Mouse (Mus musculus) lung, embryonic 15.5 days (tissue): ENCODE measurements around the gene Mgat5. TPM values are rescaled to one million over a fixed set of nuclear protein-coding genes. Genes with fewer than 3 reads are reported as not detected.

Source experiments
- ATAC-seq: fragments of 200-750 bp; cut with Nextera tagmentation; 2 replicates; pipeline ENCODE4 v1.8.0; 2017; ENCODE audit warnings: moderate number of reproducible peaks, borderline replicate concordance; ENCODE audit not compliant: low FRiP score, low TSS enrichment; ENCODE audit errors: extremely low read depth
- H3K27ac ChIP-seq: fragments of 300-500 bp; sonication (generic); 2 replicates; pipeline ENCODE4 v1.5.1; 2015; ENCODE audit warnings: moderate library complexity, mild to moderate bottlenecking, inconsistent platforms
- H3K27me3 ChIP-seq: fragments of 300-500 bp; sonication (generic); 2 replicates; pipeline ENCODE4 v1.6.1; 2015; ENCODE audit warnings: inconsistent platforms
- H3K36me3 ChIP-seq: fragments of 300-500 bp; sonication (generic); 2 replicates; pipeline ENCODE4 v1.6.1; 2015; ENCODE audit warnings: inconsistent platforms
- H3K4me1 ChIP-seq: fragments of 300-500 bp; sonication (generic); 2 replicates; pipeline ENCODE4 v1.6.1; 2015; ENCODE audit warnings: inconsistent platforms
- H3K4me2 ChIP-seq: fragments of 300-500 bp; sonication (generic); 2 replicates; pipeline ENCODE4 v1.6.1; 2015; ENCODE audit warnings: inconsistent platforms, mild to moderate bottlenecking, moderate library complexity
- H3K4me3 ChIP-seq: fragments of 300-500 bp; sonication (generic); 2 replicates; pipeline ENCODE4 v1.5.1; 2015; ENCODE audit warnings: mild to moderate bottlenecking, inconsistent platforms
- H3K9ac ChIP-seq: fragments of 300-500 bp; sonication (generic); 2 replicates; pipeline ENCODE4 v1.6.1; 2015; ENCODE audit warnings: inconsistent platforms
- H3K9me3 ChIP-seq: fragments of 300-500 bp; sonication (generic); 2 replicates; pipeline ENCODE4 v1.6.1; 2016; ENCODE audit warnings: inconsistent platforms
- WGBS: fragments of 180-500 bp; shearing (Covaris S2); methylation state at CpG from one replicate; pipeline ENCODE4 v1.1.7; 2015; 5-methylcytosine and 5-hydroxymethylcytosine counted together
- polyA plus RNA-seq: library from polyadenylated mRNA; unstranded; fragments of >200 nt; fragmentation: Nextera tagmentation; extraction: Ambion mirVana; gene quantifications from 2 replicates; pipeline ENCODE4 v1.2.1, GENCODE M21; 2015

Mgat5 gene
- polyA plus RNA-seq, 1 experiment from 2014 or later, result 4.1 TPM

DNA sequence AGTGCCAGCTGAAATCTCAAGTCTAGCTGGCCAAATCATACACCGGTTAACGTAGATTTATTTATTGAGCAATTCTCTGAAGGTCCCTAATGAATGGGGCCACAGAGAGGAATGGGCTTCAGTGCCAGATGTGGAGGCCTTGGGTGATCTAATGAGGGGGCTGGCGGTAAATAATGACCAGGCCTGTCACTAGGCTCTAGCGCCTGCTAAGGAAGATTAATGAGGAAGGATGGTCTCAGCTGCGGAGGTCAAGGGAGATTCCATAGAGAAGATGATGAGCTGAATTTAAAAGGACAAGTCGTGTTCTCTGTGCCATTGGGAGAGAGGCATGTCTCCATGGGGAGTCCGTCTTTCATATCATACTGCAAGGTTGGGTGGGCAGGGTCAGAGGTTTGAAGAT lies 178.3 kb downstream of the Mgat5 start:
- WGBS, result 80% methylated on average over 7 of the region's 7 CpGs
- ATAC-seq, result no peak
- H3K27ac ChIP-seq, result no peak overlapping the region
- H3K4me3 ChIP-seq, result no peak overlapping the region
- H3K9ac ChIP-seq, result no peak overlapping the region
- H3K36me3 ChIP-seq, result no peaks in the 10 kb centered on the region
- no peaks in the 10 kb centered on the region for H3K9me3 ChIP-seq
- H3K4me1 ChIP-seq, result no peaks in the 10 kb centered on the region
- no peak overlapping the region for H3K4me2 ChIP-seq
- H3K27me3 ChIP-seq, result no peaks in the 10 kb centered on the region

DNA sequence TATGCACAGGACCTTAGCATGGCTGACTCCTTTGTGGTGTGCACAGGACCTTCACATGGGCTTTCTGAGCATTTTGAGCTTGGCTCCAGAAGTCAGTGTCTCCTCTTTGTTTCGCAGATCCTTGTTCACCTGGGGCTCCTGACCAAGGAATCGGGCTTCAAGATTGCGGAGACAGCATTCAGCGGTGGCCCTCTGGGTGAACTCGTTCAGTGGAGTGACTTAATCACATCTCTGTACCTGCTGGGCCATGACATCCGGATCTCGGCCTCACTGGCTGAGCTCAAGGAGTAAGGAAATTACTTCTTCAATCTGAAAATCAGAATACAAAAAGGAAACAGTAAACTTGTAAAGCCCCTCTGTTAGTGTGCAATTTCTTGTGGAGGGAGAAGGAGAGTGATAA lies 182.4 kb downstream of the Mgat5 start:
- H3K4me2 ChIP-seq, result no peak overlapping the region
- no peaks in the 10 kb centered on the region for H3K4me1 ChIP-seq
- no peaks in the 10 kb centered on the region for H3K27me3 ChIP-seq
- 80% methylated on average over 7 of the region's 7 CpGs for WGBS
- peaks cover 11% of the 10 kb centered on the region; the same call in 1 of the 2 replicates for H3K36me3 ChIP-seq
- ATAC-seq, result no peak
- H3K27ac ChIP-seq, result no peak overlapping the region
- H3K4me3 ChIP-seq, result no peak overlapping the region
- no peak overlapping the region for H3K9ac ChIP-seq
- H3K9me3 ChIP-seq, result no peaks in the 10 kb centered on the region

DNA sequence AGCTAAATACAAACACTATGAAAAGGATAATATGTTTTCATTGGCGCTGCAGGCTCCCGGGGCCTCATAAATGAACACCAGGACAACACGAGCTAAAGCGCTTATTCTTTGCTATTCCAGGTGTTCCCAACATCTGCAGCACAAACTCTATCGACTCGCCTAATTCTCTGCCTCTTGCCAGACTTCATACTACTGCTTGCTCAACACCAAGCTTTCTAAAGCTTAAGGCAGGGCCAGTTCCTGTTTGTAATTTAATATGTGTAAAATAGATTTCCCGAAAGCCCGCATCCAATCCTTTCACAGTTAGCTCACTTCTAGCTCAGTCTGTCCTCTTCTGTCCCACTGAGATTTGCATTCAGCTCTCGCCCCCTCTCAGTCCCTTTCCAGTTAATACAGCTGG lies 182.8 kb downstream of the Mgat5 start:
- Histone ChIP-seq H3K27ac (no peak overlapping the region), H3K36me3 (peaks cover 11% of the 10 kb centered on the region; the same call in 1 of the 2 replicates), H3K9ac (no peak overlapping the region), H3K4me1 (no peaks in the 10 kb centered on the region), H3K27me3 (no peaks in the 10 kb centered on the region), H3K4me3 (no peak overlapping the region), H3K9me3 (no peaks in the 10 kb centered on the region), H3K4me2 (no peak overlapping the region)
- 85% methylated on average over 9 of the region's 9 CpGs for WGBS
- ATAC-seq, result no peak

DNA sequence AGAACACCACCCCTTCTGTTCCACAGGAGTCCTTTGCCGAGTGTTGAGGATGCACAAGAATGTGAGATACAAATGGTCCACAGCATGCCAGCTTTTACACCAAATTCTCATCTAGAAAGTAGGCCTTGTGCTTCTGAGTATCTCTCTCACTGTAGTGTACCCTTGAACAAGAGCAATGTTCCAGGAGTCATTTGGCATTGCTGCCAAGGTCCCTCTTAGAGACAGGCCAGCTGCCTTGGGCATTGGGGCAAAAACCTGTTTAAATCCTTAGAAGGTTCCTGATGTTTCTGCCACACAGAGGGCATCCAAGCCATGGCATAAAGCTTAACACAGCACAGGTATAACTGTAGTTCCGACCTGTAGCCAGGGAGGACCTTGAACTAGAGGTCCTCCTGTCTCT lies 189.9 kb downstream of the Mgat5 start:
- H3K9ac ChIP-seq, result no peak overlapping the region
- H3K27me3 ChIP-seq, result no peaks in the 10 kb centered on the region
- H3K36me3 ChIP-seq, result peaks cover 11% of the 10 kb centered on the region; the same call in 1 of the 2 replicates
- no peak overlapping the region for H3K4me3 ChIP-seq
- no peak for ATAC-seq
- WGBS, result 96% methylated on average over 2 of the region's 2 CpGs
- H3K4me1 ChIP-seq, result no peaks in the 10 kb centered on the region
- no peak overlapping the region for H3K27ac ChIP-seq
- H3K9me3 ChIP-seq, result no peaks in the 10 kb centered on the region
- H3K4me2 ChIP-seq, result no peak overlapping the region

DNA sequence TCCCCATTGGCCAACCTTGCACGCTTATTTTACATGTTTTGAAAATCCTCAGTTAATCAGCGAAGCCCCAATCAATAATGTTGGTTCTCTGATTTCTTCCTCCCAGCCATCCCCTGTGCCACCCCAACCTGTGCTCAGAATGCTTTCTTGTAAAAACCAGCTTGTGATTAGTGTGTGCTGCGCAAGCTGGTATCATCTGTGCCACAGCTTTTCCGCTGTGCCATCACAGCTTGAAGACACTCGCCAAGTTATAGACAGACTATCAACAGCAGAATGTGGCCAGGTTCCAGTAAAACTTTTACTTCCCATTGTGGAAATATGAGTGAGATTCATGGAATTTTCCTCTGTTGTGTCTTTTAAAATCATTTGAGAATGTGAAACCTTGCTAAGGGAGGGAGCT lies 190.9 kb downstream of the Mgat5 start:
- no peaks in the 10 kb centered on the region for H3K27me3 ChIP-seq
- no peak overlapping the region for H3K4me2 ChIP-seq
- 91% methylated on average over 5 of the region's 5 CpGs for WGBS
- no peaks in the 10 kb centered on the region for H3K4me1 ChIP-seq
- no peak overlapping the region for H3K27ac ChIP-seq
- H3K4me3 ChIP-seq, result no peak overlapping the region
- ATAC-seq, result no peak
- H3K36me3 ChIP-seq, result peaks cover 6% of the 10 kb centered on the region; the same call in 1 of the 2 replicates
- no peaks in the 10 kb centered on the region for H3K9me3 ChIP-seq
- no peak overlapping the region for H3K9ac ChIP-seq

DNA sequence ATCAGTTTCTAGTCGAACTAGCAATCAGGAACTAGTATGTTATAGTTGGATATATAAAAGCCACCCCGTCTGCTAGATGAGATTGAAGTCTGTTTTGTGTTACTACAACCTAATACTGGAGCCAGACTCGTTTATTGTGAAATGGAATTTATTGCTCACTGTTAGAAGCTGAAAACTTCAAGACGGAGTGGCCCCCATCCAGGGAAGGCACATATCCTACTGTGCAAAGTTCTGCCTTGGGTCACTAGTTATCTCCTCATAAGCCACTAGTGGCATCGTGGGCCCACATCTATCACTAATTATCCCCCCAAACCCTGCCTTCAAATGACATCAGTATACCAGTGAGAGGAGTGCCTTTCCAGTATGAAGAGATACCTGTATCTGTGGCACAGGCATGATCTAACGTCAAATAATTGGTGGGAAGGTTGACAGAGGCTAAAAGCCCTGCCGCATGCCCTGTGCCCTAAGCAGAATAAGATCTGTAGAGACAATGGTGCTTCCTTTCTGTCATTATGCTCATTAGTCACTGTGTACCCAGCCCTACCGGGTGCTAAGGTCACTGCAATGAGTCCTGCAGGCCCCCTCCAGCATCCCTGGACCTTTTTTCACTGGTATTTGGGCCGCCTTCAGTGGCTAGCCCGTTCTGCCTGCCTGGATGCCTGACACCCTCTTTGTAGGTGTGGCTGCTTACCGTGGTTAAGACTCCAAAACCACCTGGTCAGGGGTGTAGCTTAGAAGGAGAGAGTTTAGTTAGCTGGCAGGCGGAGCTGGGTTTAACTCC lies 191.9 kb downstream of the Mgat5 start:
- ATAC-seq, result no peak
- Histone ChIP-seq H3K4me1 (no peaks in the 10 kb centered on the region), H3K36me3 (no peaks in the 10 kb centered on the region), H3K9me3 (no peaks in the 10 kb centered on the region), H3K4me3 (no peak overlapping the region), H3K4me2 (no peak overlapping the region), H3K27ac (no peak overlapping the region), H3K27me3 (no peaks in the 10 kb centered on the region), H3K9ac (no peak overlapping the region)
- 69% methylated on average over 12 of the region's 12 CpGs for WGBS

DNA sequence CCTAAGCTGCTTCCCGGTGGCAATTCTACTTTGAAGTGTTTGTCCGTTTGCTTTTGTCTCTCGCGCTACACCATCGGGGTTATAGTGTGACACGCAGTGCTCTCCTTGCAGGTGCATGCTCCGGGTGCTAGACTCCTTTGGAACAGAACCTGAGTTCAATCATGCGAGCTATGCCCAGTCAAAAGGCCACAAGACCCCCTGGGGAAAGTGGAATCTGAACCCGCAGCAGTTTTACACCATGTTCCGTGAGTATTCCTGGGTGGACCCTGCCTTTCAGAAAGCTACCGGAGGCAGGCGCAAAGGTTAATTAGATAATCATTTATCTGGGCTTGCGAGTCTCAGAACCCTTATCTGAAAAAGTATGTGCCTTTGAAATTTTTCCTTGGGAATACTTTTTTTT lies 192.6 kb downstream of the Mgat5 start:
- WGBS, result 56% methylated on average over 13 of the region's 13 CpGs
- H3K4me3 ChIP-seq, result no peak overlapping the region
- no peak overlapping the region for H3K4me2 ChIP-seq
- no peaks in the 10 kb centered on the region for H3K36me3 ChIP-seq
- H3K4me1 ChIP-seq, result no peaks in the 10 kb centered on the region
- H3K9ac ChIP-seq, result no peak overlapping the region
- no peaks in the 10 kb centered on the region for H3K27me3 ChIP-seq
- H3K9me3 ChIP-seq, result no peaks in the 10 kb centered on the region
- ATAC-seq, result no peak
- H3K27ac ChIP-seq, result no peak overlapping the region

DNA sequence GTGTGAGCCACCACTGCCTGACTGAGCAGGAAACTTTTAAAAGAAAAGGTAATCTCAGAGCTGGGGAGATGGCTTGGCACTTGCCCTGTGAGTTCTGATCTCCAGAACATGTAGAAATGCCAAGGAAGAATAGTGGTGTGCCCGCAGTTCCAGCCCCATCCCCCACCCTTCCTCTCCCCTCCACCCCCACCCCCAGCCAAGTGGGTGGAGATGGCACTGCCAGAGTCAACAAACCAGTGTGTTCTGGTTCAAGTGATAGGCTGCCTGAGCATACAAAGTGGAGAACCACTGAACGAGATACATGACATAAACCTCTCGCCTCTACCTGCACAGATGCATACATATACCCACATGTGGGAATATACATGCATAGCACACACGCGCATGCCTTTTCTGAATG lies 193.4 kb downstream of the Mgat5 start:
- no peak overlapping the region for H3K4me3 ChIP-seq
- H3K27me3 ChIP-seq, result no peaks in the 10 kb centered on the region
- H3K4me2 ChIP-seq, result no peak overlapping the region
- no peaks in the 10 kb centered on the region for H3K36me3 ChIP-seq
- ATAC-seq, result no peak
- H3K4me1 ChIP-seq, result no peaks in the 10 kb centered on the region
- no peak overlapping the region for H3K9ac ChIP-seq
- no peaks in the 10 kb centered on the region for H3K9me3 ChIP-seq
- WGBS, result 80% methylated on average over 5 of the region's 5 CpGs
- no peak overlapping the region for H3K27ac ChIP-seq

DNA sequence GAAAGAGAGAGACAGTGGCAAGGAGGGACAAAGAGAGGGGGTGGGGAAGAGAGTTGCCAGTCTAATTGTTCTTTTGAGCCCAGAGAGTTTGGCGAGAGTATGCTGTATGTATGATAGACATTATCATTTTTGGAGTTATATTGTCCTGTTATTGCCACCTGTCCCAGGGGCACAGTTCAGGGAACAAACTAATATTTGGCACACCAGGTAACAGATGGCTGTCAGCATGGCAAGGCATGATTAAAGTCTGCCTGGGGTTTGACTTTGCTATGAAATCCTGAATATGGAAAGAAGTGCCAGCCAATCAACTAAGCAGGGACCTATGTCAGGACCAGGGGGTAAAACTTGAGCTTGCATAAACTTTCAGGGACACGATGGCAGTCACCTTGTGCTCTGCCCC lies 195.4 kb downstream of the Mgat5 start:
- no peaks in the 10 kb centered on the region for H3K27me3 ChIP-seq
- no peak overlapping the region for H3K9ac ChIP-seq
- H3K4me2 ChIP-seq, result no peak overlapping the region
- H3K4me3 ChIP-seq, result no peak overlapping the region
- ATAC-seq, result no peak
- 72% methylated on average over 2 of the region's 2 CpGs for whole genome bisulfite sequencing
- H3K4me1 ChIP-seq, result no peaks in the 10 kb centered on the region
- no peaks in the 10 kb centered on the region for H3K9me3 ChIP-seq
- no peaks in the 10 kb centered on the region for H3K36me3 ChIP-seq
- H3K27ac ChIP-seq, result no peak overlapping the region

DNA sequence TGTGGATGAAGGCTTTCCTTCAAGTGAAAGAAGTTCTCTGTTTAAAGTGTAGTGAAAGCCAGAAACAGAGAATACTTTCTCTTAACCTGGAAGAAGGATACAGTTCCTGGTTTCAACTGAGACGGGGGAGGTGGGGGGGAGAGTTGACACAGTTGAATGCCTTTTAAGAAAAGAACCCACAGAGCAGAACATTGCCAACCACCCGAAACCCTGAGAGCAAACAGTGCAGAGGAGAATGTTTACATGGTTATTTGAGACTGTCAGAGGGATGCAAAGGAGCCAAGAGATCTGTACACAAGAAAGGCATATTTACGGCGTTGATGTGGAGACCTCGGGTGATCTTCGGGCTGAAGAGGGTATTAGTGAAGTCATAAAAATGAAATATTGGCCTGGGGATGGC lies 195.9 kb downstream of the Mgat5 start:
- Histone ChIP-seq H3K9ac (no peak overlapping the region), H3K27me3 (no peaks in the 10 kb centered on the region), H3K36me3 (no peaks in the 10 kb centered on the region), H3K9me3 (no peaks in the 10 kb centered on the region), H3K4me3 (no peak overlapping the region), H3K4me1 (no peaks in the 10 kb centered on the region), H3K4me2 (no peak overlapping the region), H3K27ac (no peak overlapping the region)
- ATAC-seq, result no peak
- 47% methylated on average over 6 of the region's 6 CpGs for WGBS

DNA sequence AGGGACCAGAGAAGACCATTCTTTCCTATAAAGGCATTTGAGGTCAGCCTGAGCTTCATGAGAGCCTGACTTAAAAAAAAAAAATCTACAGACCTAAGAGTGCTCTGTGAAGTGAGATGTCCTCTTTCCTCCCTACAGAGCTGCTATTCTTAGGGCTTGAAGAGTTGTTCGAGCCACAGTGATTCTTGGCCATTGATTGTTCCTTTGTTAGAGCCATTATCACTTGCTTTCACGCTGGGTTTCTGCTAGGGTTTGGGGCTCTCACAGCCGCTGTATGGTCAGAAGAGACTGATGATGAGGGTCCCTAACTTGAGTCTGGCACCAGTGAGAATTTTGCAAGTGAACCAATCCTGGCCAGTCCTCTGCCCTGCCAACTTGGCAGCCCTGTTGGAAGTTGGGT lies 199.8 kb downstream of the Mgat5 start:
- no peak for ATAC-seq
- Histone ChIP-seq H3K4me2 (no peak overlapping the region), H3K27me3 (no peaks in the 10 kb centered on the region), H3K4me1 (peaks cover 5% of the 10 kb centered on the region; the same call in 1 of the 2 replicates), H3K4me3 (no peak overlapping the region), H3K9me3 (no peaks in the 10 kb centered on the region), H3K36me3 (no peaks in the 10 kb centered on the region), H3K9ac (no peak overlapping the region), H3K27ac (no peak overlapping the region)
- whole genome bisulfite sequencing, result 68% methylated on average over 3 of the region's 3 CpGs

DNA sequence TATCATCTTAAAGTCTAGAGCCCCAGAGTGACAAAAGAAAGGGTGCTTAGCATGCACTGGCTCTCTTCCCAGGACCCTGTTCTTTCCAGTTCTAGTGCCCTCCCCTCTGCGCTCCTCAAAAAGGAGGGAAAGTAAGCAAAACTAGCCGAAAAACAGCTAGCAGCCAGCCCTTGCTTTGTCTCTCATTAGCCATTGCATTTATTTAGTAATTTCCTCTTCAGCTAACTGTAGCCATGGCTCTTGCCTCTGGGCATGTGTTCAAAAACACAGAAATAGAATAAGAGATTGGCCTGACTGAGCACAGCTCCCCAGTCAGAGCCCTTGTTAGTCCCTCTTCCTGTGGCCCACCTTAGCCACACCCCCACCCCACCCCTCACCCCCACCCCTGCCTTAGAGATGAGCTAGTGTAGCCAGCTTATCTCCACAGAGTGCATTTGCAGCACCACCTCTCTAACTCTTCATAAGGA lies 204.2 kb downstream of the Mgat5 start:
- Histone ChIP-seq H3K9me3 (no peaks in the 10 kb centered on the region), H3K4me2 (no peak overlapping the region), H3K27me3 (no peaks in the 10 kb centered on the region), H3K9ac (no peak overlapping the region), H3K4me3 (no peak overlapping the region), H3K4me1 (peaks cover 5% of the 10 kb centered on the region; the same call in 1 of the 2 replicates), H3K36me3 (no peaks in the 10 kb centered on the region), H3K27ac (0 out of 2 replicates have a peak overlapping the region, but pooled peaks have one; percentile 15)
- WGBS, result 48% methylated on average over 2 of the region's 2 CpGs
- 0 out of 2 replicates have a peak, but pooled peaks have one; percentile 36 for ATAC-seq
